Comparison of ENCODE assay signal across 7 mouse cellular contexts in genomic region chr9:50775662-50776126, GRCm38 (mm10). TPM values are rescaled to one million over a fixed set of nuclear protein-coding genes. Genes with fewer than 3 reads are reported as not detected.
DNase-seq lines count a peak whose midpoint lies in the region; ATAC-seq and TF ChIP-seq lines count a peak whose summit lies in the region.

No protein-coding gene starts in this region.

- POLR2A ChIA-PET in Patski (lab: Charles Lee): no interaction called here

- CTCF ChIA-PET in Patski (lab: Charles Lee): no interaction called here

- H3K4me1 ChIP-seq in lung, embryonic 16.5 days (replicated peaks; ENCODE audit: control insufficient read depth, insufficient read depth, low read length): peaks cover 11% of the 10 kb centered on the region
- H3K4me1 ChIP-seq in forebrain, embryonic 12.5 days: peaks cover 20% of the 10 kb centered on the region
- H3K4me1 ChIP-seq in limb, embryonic 12.5 days (replicated peaks): peaks cover 11% of the 10 kb centered on the region
- H3K4me1 ChIP-seq in neural tube, embryonic 12.5 days: peaks cover 14% of the 10 kb centered on the region

- WGBS in lung, embryonic 16.5 days: 0% methylated on average over 27 of the region's 30 CpGs
- under 1% methylated on average over 30 of the region's 30 CpGs for WGBS in forebrain, embryonic 12.5 days
- under 1% methylated on average over 30 of the region's 30 CpGs for WGBS in limb, embryonic 12.5 days
- under 1% methylated on average over 30 of the region's 30 CpGs for WGBS in neural tube, embryonic 12.5 days

- H3K4me2 ChIP-seq in lung, embryonic 16.5 days (ENCODE audit: low read depth, low read length): peak overlapping the region; percentile 91
- H3K4me2 ChIP-seq in forebrain, embryonic 12.5 days: peak overlapping the region; percentile 87
- H3K4me2 ChIP-seq in limb, embryonic 12.5 days: peak overlapping the region; percentile 69
- peak overlapping the region; percentile 86 for H3K4me2 ChIP-seq in neural tube, embryonic 12.5 days (replicated peaks)

- DNase-seq in lung, postnatal 14 days: no peak
- DNase-seq in Patski (ENCODE audit: low read depth, low spot score): no peak
- DNase-seq in frontal cortex, postnatal 10 days (ENCODE audit: low spot score in 2 of 2): no peak

- peak overlapping the region; percentile 98 for H3K4me3 ChIP-seq in lung, embryonic 16.5 days (ENCODE audit: low read length)
- peak overlapping the region; percentile 94 for H3K4me3 ChIP-seq in forebrain, embryonic 12.5 days (replicated peaks)
- peak overlapping the region; percentile 93 for H3K4me3 ChIP-seq in limb, embryonic 12.5 days (replicated peaks)
- peak overlapping the region; percentile 91 for H3K4me3 ChIP-seq in neural tube, embryonic 12.5 days

- H3K27ac ChIP-seq in lung, embryonic 16.5 days (ENCODE audit: low read length): peak overlapping the region; percentile 53; the same call in 1 of the 2 replicates
- H3K27ac ChIP-seq in forebrain, embryonic 12.5 days: peak overlapping the region; percentile 87
- H3K27ac ChIP-seq in limb, embryonic 12.5 days: peak overlapping the region; percentile 91
- H3K27ac ChIP-seq in neural tube, embryonic 12.5 days: peak overlapping the region; percentile 77; the same call in 1 of the 2 replicates

- peak overlapping the region; percentile 97 for H3K9ac ChIP-seq in lung, embryonic 16.5 days (ENCODE audit: low read length)
- peak overlapping the region; percentile 91 for H3K9ac ChIP-seq in forebrain, embryonic 12.5 days
- peak overlapping the region; percentile 90 for H3K9ac ChIP-seq in limb, embryonic 12.5 days (replicated peaks)
- peak overlapping the region; percentile 88 for H3K9ac ChIP-seq in neural tube, embryonic 12.5 days

- H3K9me3 ChIP-seq in lung, embryonic 16.5 days (ENCODE audit: control insufficient read depth, low read length): no peaks in the 10 kb centered on the region
- no peaks in the 10 kb centered on the region for H3K9me3 ChIP-seq in forebrain, embryonic 12.5 days
- H3K9me3 ChIP-seq in limb, embryonic 12.5 days: no peaks in the 10 kb centered on the region
- H3K9me3 ChIP-seq in neural tube, embryonic 12.5 days: no peaks in the 10 kb centered on the region

- no peaks in the 10 kb centered on the region for H3K27me3 ChIP-seq in lung, embryonic 16.5 days (ENCODE audit: control insufficient read depth, insufficient read depth, low read depth, low read length)
- H3K27me3 ChIP-seq in Patski: no peaks in the 10 kb centered on the region
- no peaks in the 10 kb centered on the region for H3K27me3 ChIP-seq in forebrain, embryonic 12.5 days
- no peaks in the 10 kb centered on the region for H3K27me3 ChIP-seq in limb, embryonic 12.5 days
- no peaks in the 10 kb centered on the region for H3K27me3 ChIP-seq in neural tube, embryonic 12.5 days (replicated peaks)

- no peak for TF ChIP-seq CTCF in Patski (IDR thresholded peaks at IDR 0.05)

- H3K36me3 ChIP-seq in lung, embryonic 16.5 days (ENCODE audit: control insufficient read depth, insufficient read depth, low read length): peaks cover 7% of the 10 kb centered on the region; the same call in 1 of the 2 replicates
- H3K36me3 ChIP-seq in forebrain, embryonic 12.5 days (replicated peaks): peaks cover 23% of the 10 kb centered on the region
- peaks cover 24% of the 10 kb centered on the region for H3K36me3 ChIP-seq in limb, embryonic 12.5 days
- peaks cover 20% of the 10 kb centered on the region for H3K36me3 ChIP-seq in neural tube, embryonic 12.5 days

- in situ Hi-C loops in Patski (cut with MboI; ENCODE audit: low pct_unique_long_range_greater_than_20kb): no loop called here

- peak; percentile 51 for ATAC-seq in lung, embryonic 16.5 days (ENCODE audit: low read depth)
- peak; percentile 33 for ATAC-seq in Patski
- peak; percentile 50 for ATAC-seq in forebrain, embryonic 12.5 days (ENCODE audit: low FRiP score)
- peak; percentile 66 for ATAC-seq in limb, embryonic 12.5 days (ENCODE audit: insufficient number of reproducible peaks, insufficient read depth, low FRiP score, low TSS enrichment, low read depth)
- peak; percentile 60 for ATAC-seq in neural tube, embryonic 12.5 days (ENCODE audit: low FRiP score, low read depth)

RNA-seq across cellular contexts. Expression of gene 1110032A03Rik, which starts 0.4 kb away (rescaled TPM):
- polyA plus RNA-seq in lung, embryonic 16.5 days (2015; fragmentation: Nextera tagmentation; extraction: Ambion mirVana): 46.3 and 51.8 TPM in 2 replicates
- polyA plus RNA-seq in Patski (2021): 28.6 TPM
- polyA plus RNA-seq in forebrain, embryonic 12.5 days (2016; fragmentation: Nextera tagmentation; extraction: Ambion mirVana): 35.6 and 38.0 TPM in 2 replicates
- polyA plus RNA-seq in limb, embryonic 12.5 days (2016; fragmentation: Nextera tagmentation; extraction: Ambion mirVana): 24.8 and 33.2 TPM in 2 replicates
- polyA plus RNA-seq in neural tube, embryonic 12.5 days (2016; fragmentation: Nextera tagmentation; extraction: Ambion mirVana): 39.7 and 44.4 TPM in 2 replicates

RNA-seq across cellular contexts. Expression of gene Alg9, which starts 0.9 kb away (rescaled TPM):
- 35.0 and 39.0 TPM in 2 replicates for polyA plus RNA-seq in lung, embryonic 16.5 days (2015; fragmentation: Nextera tagmentation; extraction: Ambion mirVana)
- 27.5 TPM for polyA plus RNA-seq in Patski (2021)
- 38.0 and 40.6 TPM in 2 replicates for polyA plus RNA-seq in forebrain, embryonic 12.5 days (2016; fragmentation: Nextera tagmentation; extraction: Ambion mirVana)
- polyA plus RNA-seq in limb, embryonic 12.5 days (2016; fragmentation: Nextera tagmentation; extraction: Ambion mirVana): 39.0 and 41.9 TPM in 2 replicates
- 45.6 and 48.3 TPM in 2 replicates for polyA plus RNA-seq in neural tube, embryonic 12.5 days (2016; fragmentation: Nextera tagmentation; extraction: Ambion mirVana)

RNA-seq across cellular contexts. Expression of gene Fdxacb1, which starts 7.7 kb away (rescaled TPM):
- polyA plus RNA-seq in lung, embryonic 16.5 days (2015; fragmentation: Nextera tagmentation; extraction: Ambion mirVana): 13.8 and 15.0 TPM in 2 replicates
- 6.5 TPM for polyA plus RNA-seq in Patski (2021)
- polyA plus RNA-seq in forebrain, embryonic 12.5 days (2016; fragmentation: Nextera tagmentation; extraction: Ambion mirVana): 10.6 and 11.7 TPM in 2 replicates
- 10.9 and 11.3 TPM in 2 replicates for polyA plus RNA-seq in limb, embryonic 12.5 days (2016; fragmentation: Nextera tagmentation; extraction: Ambion mirVana)
- 10.2 and 12.2 TPM in 2 replicates for polyA plus RNA-seq in neural tube, embryonic 12.5 days (2016; fragmentation: Nextera tagmentation; extraction: Ambion mirVana)

RNA-seq across cellular contexts. Expression of gene Hspb2, which starts 23.5 kb away (rescaled TPM):
- 21.1 and 26.2 TPM in 2 replicates for polyA plus RNA-seq in lung, embryonic 16.5 days (2015; fragmentation: Nextera tagmentation; extraction: Ambion mirVana)
- polyA plus RNA-seq in Patski (2021): 12.9 TPM
- 0.54 TPM in 1 of 2 replicates, not detected in the other for polyA plus RNA-seq in forebrain, embryonic 12.5 days (2016; fragmentation: Nextera tagmentation; extraction: Ambion mirVana)
- 13.3 and 19.2 TPM in 2 replicates for polyA plus RNA-seq in limb, embryonic 12.5 days (2016; fragmentation: Nextera tagmentation; extraction: Ambion mirVana)
- 4.9 and 7.2 TPM in 2 replicates for polyA plus RNA-seq in neural tube, embryonic 12.5 days (2016; fragmentation: Nextera tagmentation; extraction: Ambion mirVana)

RNA-seq across cellular contexts. Expression of gene Cryab, which starts 24.6 kb away (rescaled TPM):
- polyA plus RNA-seq in lung, embryonic 16.5 days (2015; fragmentation: Nextera tagmentation; extraction: Ambion mirVana): 173 and 174 TPM in 2 replicates
- polyA plus RNA-seq in Patski (2021): 1,544 TPM
- polyA plus RNA-seq in forebrain, embryonic 12.5 days (2016; fragmentation: Nextera tagmentation; extraction: Ambion mirVana): 3.9 and 6.5 TPM in 2 replicates
- 28.0 and 31.2 TPM in 2 replicates for polyA plus RNA-seq in limb, embryonic 12.5 days (2016; fragmentation: Nextera tagmentation; extraction: Ambion mirVana)
- polyA plus RNA-seq in neural tube, embryonic 12.5 days (2016; fragmentation: Nextera tagmentation; extraction: Ambion mirVana): 12.8 and 17.5 TPM in 2 replicates
